Mouse (Mus musculus): ENCODE results near the gene Hnrnpll. TPM values are rescaled to one million over a fixed set of nuclear protein-coding genes. Genes with fewer than 3 reads are reported as not detected.
A peak's percentile ranks its signal among the peaks of the same experiment; 100 is the strongest.
"Not testable (repeated sequence)": the region's sequence is repeated elsewhere in the genome, so short reads cannot be mapped to it uniquely, and the experiment has no call there.

The Hnrnpll gene
- polyA plus RNA-seq, 1 experiment from 2014 or later = 34.8 TPM

DNA sequence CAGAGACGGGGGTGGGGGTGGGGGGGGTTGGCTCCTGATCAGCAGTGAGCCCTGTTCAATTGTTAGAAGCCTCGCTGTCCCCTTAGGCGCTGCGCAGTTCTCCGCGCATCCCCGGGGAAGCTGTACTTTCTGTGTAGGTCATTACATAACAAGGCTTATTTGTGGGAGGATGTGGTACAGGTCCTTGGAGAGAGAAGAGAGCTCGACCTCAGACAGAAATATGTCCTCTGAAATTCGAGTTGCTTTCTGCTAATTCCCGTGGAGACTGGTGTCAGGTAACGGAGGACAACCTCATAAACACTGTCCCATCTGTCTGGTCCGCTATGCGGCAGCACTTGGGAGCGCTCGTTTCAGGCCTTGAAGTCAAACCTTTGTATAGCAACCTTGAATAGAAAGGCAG lies 52.2 kb downstream of the Hnrnpll start:
- H3K4me3 ChIP-seq (ENCODE audit: low read length) = no peak overlapping the region
- peaks cover 15% of the 10 kb centered on the region for H3K4me1 ChIP-seq (ENCODE audit: control insufficient read depth, insufficient read depth, low read length)
- WGBS = 43% methylated on average over 15 of the region's 15 CpGs
- no peak overlapping the region for H3K9ac ChIP-seq (ENCODE audit: low read depth, low read length)
- no peaks in the 10 kb centered on the region for H3K36me3 ChIP-seq (ENCODE audit: control insufficient read depth, insufficient read depth, low read length)
- no peak overlapping the region for H3K27ac ChIP-seq (ENCODE audit: low read length)
- no peaks in the 10 kb centered on the region for H3K27me3 ChIP-seq (replicated peaks; ENCODE audit: control insufficient read depth, insufficient read depth, low read length)
- H3K9me3 ChIP-seq (ENCODE audit: control insufficient read depth, low read length) = no peaks in the 10 kb centered on the region
- ATAC-seq = no peak
- H3K4me2 ChIP-seq (ENCODE audit: low read depth, low read length) = no peak overlapping the region

DNA sequence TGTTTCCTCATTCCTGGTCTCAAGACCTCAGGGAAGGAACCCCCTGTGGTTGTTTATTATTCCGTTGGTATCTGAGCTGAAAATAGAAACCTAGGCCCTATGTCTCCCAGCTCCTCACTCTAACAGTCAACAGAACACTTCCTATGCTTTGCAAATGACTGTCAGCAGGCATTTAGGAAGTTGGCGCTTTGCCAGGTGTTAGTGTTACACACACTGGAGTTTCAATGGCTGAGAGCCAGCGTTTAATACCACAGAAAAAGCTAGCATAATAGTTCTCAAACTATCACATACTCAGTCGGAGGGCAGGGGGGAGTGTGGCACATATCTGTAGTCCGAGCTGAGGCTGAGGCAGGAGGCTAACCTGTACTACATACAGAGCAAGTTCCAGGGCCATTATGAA lies 53.3 kb downstream of the Hnrnpll start:
- Histone ChIP-seq H3K27me3 (replicated peaks; ENCODE audit: control insufficient read depth, insufficient read depth, low read length) (no peaks in the 10 kb centered on the region), H3K36me3 (ENCODE audit: control insufficient read depth, insufficient read depth, low read length) (no peaks in the 10 kb centered on the region), H3K9me3 (ENCODE audit: control insufficient read depth, low read length) (no peaks in the 10 kb centered on the region), H3K4me2 (ENCODE audit: low read depth, low read length) (no peak overlapping the region), H3K9ac (ENCODE audit: low read depth, low read length) (no peak overlapping the region), H3K4me3 (ENCODE audit: low read length) (no peak overlapping the region), H3K27ac (ENCODE audit: low read length) (no peak overlapping the region), H3K4me1 (ENCODE audit: control insufficient read depth, insufficient read depth, low read length) (peaks cover 15% of the 10 kb centered on the region)
- peak; percentile 62 for ATAC-seq
- WGBS = 32% methylated on average over 5 of the region's 5 CpGs

- no peak overlapping the region for H3K9ac ChIP-seq (ENCODE audit: low read depth, low read length)
- 43% methylated on average over 17 of the region's 17 CpGs for WGBS
- H3K9me3 ChIP-seq (ENCODE audit: control insufficient read depth, low read length) = no peaks in the 10 kb centered on the region
- H3K36me3 ChIP-seq (ENCODE audit: control insufficient read depth, insufficient read depth, low read length) = no peaks in the 10 kb centered on the region
- no peaks in the 10 kb centered on the region for H3K27me3 ChIP-seq (replicated peaks; ENCODE audit: control insufficient read depth, insufficient read depth, low read length)
- no peak overlapping the region for H3K27ac ChIP-seq (ENCODE audit: low read length)
- H3K4me1 ChIP-seq (ENCODE audit: control insufficient read depth, insufficient read depth, low read length) = peaks cover 15% of the 10 kb centered on the region
- H3K4me3 ChIP-seq (ENCODE audit: low read length) = no peak overlapping the region
- ATAC-seq = peak; percentile 47
- no peak overlapping the region for H3K4me2 ChIP-seq (ENCODE audit: low read depth, low read length)
Measured at GRCm38 (mm10) chr17:80004345-80005239, 57.5 kb downstream of the Hnrnpll start.

- H3K4me2 ChIP-seq (ENCODE audit: low read depth, low read length); H3K27me3 ChIP-seq (replicated peaks; ENCODE audit: control insufficient read depth, insufficient read depth, low read length); H3K4me3 ChIP-seq (ENCODE audit: low read length); ATAC-seq; H3K36me3 ChIP-seq (ENCODE audit: control insufficient read depth, insufficient read depth, low read length); H3K9ac ChIP-seq (ENCODE audit: low read depth, low read length); H3K27ac ChIP-seq (ENCODE audit: low read length); H3K9me3 ChIP-seq (ENCODE audit: control insufficient read depth, low read length): not testable (repeated sequence)
- 93% methylated on average over 3 of the region's 3 CpGs for WGBS
- H3K4me1 ChIP-seq (ENCODE audit: control insufficient read depth, insufficient read depth, low read length) = peaks cover 12% of the 10 kb centered on the region
Measured at GRCm38 (mm10) chr17:80003851-80004250, 58.3 kb downstream of the Hnrnpll start.

DNA sequence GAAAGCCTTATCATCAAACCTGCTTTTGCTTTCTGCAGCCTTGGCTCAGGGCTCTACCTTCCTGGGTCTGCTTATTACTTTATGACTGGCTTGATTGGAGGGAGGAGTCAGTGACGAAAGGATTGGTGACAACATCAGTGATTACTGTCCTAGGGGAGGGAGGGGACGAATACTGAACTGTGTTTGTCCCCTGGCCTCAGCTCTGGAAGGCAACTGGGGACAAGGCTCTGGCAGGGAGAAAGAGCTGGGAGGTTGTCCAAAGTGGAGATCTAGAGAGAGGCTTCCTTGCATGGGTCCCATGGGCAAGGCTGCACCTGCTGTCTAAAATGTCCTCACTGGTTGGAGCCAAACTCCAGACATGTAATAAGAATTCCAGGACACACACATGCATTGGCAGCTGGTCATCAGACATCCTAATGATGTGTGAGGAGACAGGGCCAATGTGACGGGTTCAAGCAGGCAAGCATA lies 59.7 kb downstream of the Hnrnpll start:
- H3K4me3 ChIP-seq (ENCODE audit: low read length) = no peak overlapping the region
- 0 out of 2 replicates have a peak, but pooled peaks cover 5% of the 10 kb centered on the region for H3K4me1 ChIP-seq (ENCODE audit: control insufficient read depth, insufficient read depth, low read length)
- no peaks in the 10 kb centered on the region for H3K27me3 ChIP-seq (replicated peaks; ENCODE audit: control insufficient read depth, insufficient read depth, low read length)
- H3K27ac ChIP-seq (ENCODE audit: low read length) = no peak overlapping the region
- 54% methylated on average over 3 of the region's 3 CpGs for WGBS
- H3K9me3 ChIP-seq (ENCODE audit: control insufficient read depth, low read length) = no peaks in the 10 kb centered on the region
- H3K9ac ChIP-seq (ENCODE audit: low read depth, low read length) = no peak overlapping the region
- no peak overlapping the region for H3K4me2 ChIP-seq (ENCODE audit: low read depth, low read length)
- peak; percentile 91 for ATAC-seq
- no peaks in the 10 kb centered on the region for H3K36me3 ChIP-seq (ENCODE audit: control insufficient read depth, insufficient read depth, low read length)

DNA sequence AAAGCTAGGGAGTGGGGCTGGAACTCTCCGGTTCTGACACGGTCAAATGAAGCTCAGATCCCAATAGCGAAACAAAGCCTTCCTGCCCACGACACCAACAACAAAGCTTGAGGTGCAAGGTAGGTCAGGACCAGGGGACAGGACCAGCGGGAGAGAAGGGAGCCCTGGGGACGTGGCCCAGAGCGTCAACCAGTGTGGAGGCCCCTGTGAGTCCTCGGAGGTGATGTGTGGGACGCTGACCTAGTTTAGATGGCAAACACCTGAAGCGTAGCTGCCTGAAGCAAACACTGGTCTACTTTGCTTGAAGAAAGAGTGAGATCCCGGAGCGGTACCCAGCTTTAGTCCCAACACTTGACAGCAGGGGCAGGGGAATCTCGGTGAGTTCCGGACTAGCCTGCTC lies 62.5 kb downstream of the Hnrnpll start:
- no peaks in the 10 kb centered on the region for H3K9me3 ChIP-seq (ENCODE audit: control insufficient read depth, low read length)
- WGBS = 92% methylated on average over 14 of the region's 14 CpGs
- ATAC-seq = no peak
- H3K27ac ChIP-seq (ENCODE audit: low read length) = no peak overlapping the region
- H3K4me2 ChIP-seq (ENCODE audit: low read depth, low read length) = no peak overlapping the region
- H3K27me3 ChIP-seq (replicated peaks; ENCODE audit: control insufficient read depth, insufficient read depth, low read length) = no peaks in the 10 kb centered on the region
- no peaks in the 10 kb centered on the region for H3K4me1 ChIP-seq (ENCODE audit: control insufficient read depth, insufficient read depth, low read length)
- H3K36me3 ChIP-seq (ENCODE audit: control insufficient read depth, insufficient read depth, low read length) = no peaks in the 10 kb centered on the region
- H3K4me3 ChIP-seq (ENCODE audit: low read length) = no peak overlapping the region
- no peak overlapping the region for H3K9ac ChIP-seq (ENCODE audit: low read depth, low read length)

DNA sequence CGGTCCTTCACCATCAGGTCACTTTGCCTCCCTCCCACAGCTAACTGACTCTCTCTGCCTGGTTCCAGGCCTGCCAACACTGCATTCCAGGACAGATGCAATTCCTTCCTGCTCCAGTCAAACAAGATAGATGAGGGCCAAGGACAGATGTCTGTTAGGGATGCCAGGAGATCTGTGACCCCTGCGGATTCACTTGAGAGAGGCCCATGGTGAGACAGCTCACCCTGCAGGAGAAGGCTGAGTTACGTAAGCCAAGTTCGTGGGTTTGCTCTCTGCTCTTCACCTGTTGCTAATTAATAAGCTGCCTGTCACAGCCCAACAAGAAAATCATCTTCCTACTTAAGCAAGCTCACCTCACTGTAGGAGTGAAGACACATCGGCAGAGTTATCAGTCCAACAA lies 63.1 kb downstream of the Hnrnpll start:
- ATAC-seq = no peak
- Histone ChIP-seq H3K4me2 (ENCODE audit: low read depth, low read length) (no peak overlapping the region), H3K27ac (ENCODE audit: low read length) (no peak overlapping the region), H3K4me1 (ENCODE audit: control insufficient read depth, insufficient read depth, low read length) (no peaks in the 10 kb centered on the region), H3K9me3 (ENCODE audit: control insufficient read depth, low read length) (no peaks in the 10 kb centered on the region), H3K36me3 (ENCODE audit: control insufficient read depth, insufficient read depth, low read length) (no peaks in the 10 kb centered on the region), H3K27me3 (replicated peaks; ENCODE audit: control insufficient read depth, insufficient read depth, low read length) (no peaks in the 10 kb centered on the region), H3K4me3 (ENCODE audit: low read length) (no peak overlapping the region), H3K9ac (ENCODE audit: low read depth, low read length) (no peak overlapping the region)
- 79% methylated on average over 5 of the region's 5 CpGs for WGBS

- Histone ChIP-seq H3K9me3 (ENCODE audit: control insufficient read depth, low read length) (no peaks in the 10 kb centered on the region), H3K9ac (ENCODE audit: low read depth, low read length) (no peak overlapping the region), H3K4me1 (ENCODE audit: control insufficient read depth, insufficient read depth, low read length) (no peaks in the 10 kb centered on the region; the same call in 1 of the 2 replicates), H3K4me3 (ENCODE audit: low read length) (no peak overlapping the region), H3K27ac (ENCODE audit: low read length) (no peak overlapping the region), H3K4me2 (ENCODE audit: low read depth, low read length) (no peak overlapping the region), H3K27me3 (replicated peaks; ENCODE audit: control insufficient read depth, insufficient read depth, low read length) (no peaks in the 10 kb centered on the region), H3K36me3 (ENCODE audit: control insufficient read depth, insufficient read depth, low read length) (no peaks in the 10 kb centered on the region)
- ATAC-seq = no peak
- 83% methylated on average over 3 of the region's 3 CpGs for WGBS
Measured at GRCm38 (mm10) chr17:79995091-79995691, 66.9 kb downstream of the Hnrnpll start.

GRCm38 (mm10) chr17:79992114-79992513 lies 70.0 kb downstream of the Hnrnpll start:
- no peaks in the 10 kb centered on the region for H3K27me3 ChIP-seq (replicated peaks; ENCODE audit: control insufficient read depth, insufficient read depth, low read length)
- 91% methylated on average over 3 of the region's 3 CpGs for WGBS
- H3K9ac ChIP-seq (ENCODE audit: low read depth, low read length) = no peak overlapping the region
- no peak overlapping the region for H3K4me2 ChIP-seq (ENCODE audit: low read depth, low read length)
- H3K4me1 ChIP-seq (ENCODE audit: control insufficient read depth, insufficient read depth, low read length) = no peaks in the 10 kb centered on the region; the same call in 1 of the 2 replicates
- H3K4me3 ChIP-seq (ENCODE audit: low read length) = no peak overlapping the region
- H3K9me3 ChIP-seq (ENCODE audit: control insufficient read depth, low read length) = no peaks in the 10 kb centered on the region
- H3K36me3 ChIP-seq (ENCODE audit: control insufficient read depth, insufficient read depth, low read length) = no peaks in the 10 kb centered on the region
- no peak overlapping the region for H3K27ac ChIP-seq (ENCODE audit: low read length)
- ATAC-seq = no peak
